Mouse (Mus musculus) embryonic facial prominence, embryonic 10.5 days (tissue): ENCODE measurements around the gene Kcna5. TPM values are rescaled to one million over a fixed set of nuclear protein-coding genes. Genes with fewer than 3 reads are reported as not detected.

Experiments used
- DNase-seq: peaks from one replicate; pipeline ENCODE4 v3.0.0-alpha.2; 2017; ENCODE audit warnings: low spot score
- H3K27ac ChIP-seq: fragments of 300-500 bp; sonication (generic); replicated peaks from 2 replicates; pipeline ENCODE4 v1.5.1; 2016; ENCODE audit warnings: mild to moderate bottlenecking
- H3K27me3 ChIP-seq: fragments of 300-500 bp; sonication (generic); replicated peaks from 2 replicates; pipeline ENCODE4 v1.6.1; 2016; ENCODE audit warnings: low read depth, mild to moderate bottlenecking; ENCODE audit not compliant: poor library complexity, severe bottlenecking
- H3K36me3 ChIP-seq: fragments of 300-500 bp; sonication (generic); replicated peaks from 2 replicates; pipeline ENCODE4 v1.6.1; 2016; ENCODE audit warnings: mild to moderate bottlenecking, moderate library complexity
- H3K4me1 ChIP-seq: fragments of 300-500 bp; sonication (generic); 2 replicates; pipeline ENCODE4 v1.6.1; 2016
- H3K4me3 ChIP-seq: fragments of 300-500 bp; sonication (generic); 2 replicates; pipeline ENCODE4 v1.5.1; 2016; ENCODE audit warnings: mild to moderate bottlenecking, moderate library complexity
- H3K9me3 ChIP-seq: fragments of 300-500 bp; sonication (generic); 2 replicates; pipeline ENCODE4 v1.6.1; 2016; ENCODE audit warnings: mild to moderate bottlenecking
- WGBS: fragments of 180-500 bp; shearing (Covaris S2); methylation state at CpG from one replicate; pipeline ENCODE4 v1.1.7; 2016; 5-methylcytosine and 5-hydroxymethylcytosine counted together
- polyA plus RNA-seq: library from polyadenylated mRNA; unstranded; fragments of >200 nt; fragmentation: Nextera tagmentation; extraction: Ambion mirVana; gene quantifications from 2 replicates; pipeline ENCODE4 v1.2.1, GENCODE M21; 2016

Gene Kcna5
- polyA plus RNA-seq: 3.6 and 4.0 TPM in 2 replicates

GRCm38 (mm10) chr6:126535208-126535910, at the start of gene Kcna5:
Kcna5 (minus strand) TSS chr6:126535412.
- Histone ChIP-seq H3K9me3 (no peaks in the 10 kb centered on the region), H3K27ac (peak within 1 kb of the TSS; percentile 75), H3K4me3 (peak within 1 kb of the TSS; percentile 47), H3K27me3 (peaks cover 38% of the 10 kb centered on the region), H3K36me3 (no peaks in the 10 kb centered on the region), H3K4me1 (peaks cover 59% of the 10 kb centered on the region)
- WGBS: 2% methylated on average over 15 of the region's 15 CpGs
- peak; percentile 70 for DNase-seq

GRCm38 (mm10) chr6:126583075-126583474, 47.9 kb upstream of the Kcna5 start:
- no peak overlapping the region for H3K27ac ChIP-seq
- DNase-seq: peak; percentile 46
- no peaks in the 10 kb centered on the region for H3K27me3 ChIP-seq
- no peak overlapping the region for H3K4me3 ChIP-seq
- no peaks in the 10 kb centered on the region for H3K36me3 ChIP-seq
- H3K4me1 ChIP-seq: peaks cover 19% of the 10 kb centered on the region
- 65% methylated on average over 7 of the region's 7 CpGs for WGBS
- no peaks in the 10 kb centered on the region for H3K9me3 ChIP-seq

GRCm38 (mm10) chr6:126581632-126582031, 46.4 kb upstream of the Kcna5 start:
- H3K27me3 ChIP-seq: no peaks in the 10 kb centered on the region
- H3K4me1 ChIP-seq: peaks cover 7% of the 10 kb centered on the region
- no peak overlapping the region for H3K27ac ChIP-seq
- WGBS: 87% methylated on average over 8 of the region's 8 CpGs
- no peak overlapping the region for H3K4me3 ChIP-seq
- no peaks in the 10 kb centered on the region for H3K9me3 ChIP-seq
- no peaks in the 10 kb centered on the region for H3K36me3 ChIP-seq
- no peak for DNase-seq

GRCm38 (mm10) chr6:126580571-126580970, 45.4 kb upstream of the Kcna5 start:
- Histone ChIP-seq H3K4me3 (no peak overlapping the region), H3K27ac (no peak overlapping the region), H3K36me3 (no peaks in the 10 kb centered on the region), H3K9me3 (no peaks in the 10 kb centered on the region), H3K27me3 (no peaks in the 10 kb centered on the region), H3K4me1 (peaks cover 2% of the 10 kb centered on the region; the same call in 1 of the 2 replicates)
- WGBS: 86% methylated on average over 3 of the region's 3 CpGs
- DNase-seq: no peak

GRCm38 (mm10) chr6:126577415-126577814, 42.2 kb upstream of the Kcna5 start:
- WGBS: 85% methylated on average over 3 of the region's 3 CpGs
- no peak for DNase-seq
- no peaks in the 10 kb centered on the region for H3K27me3 ChIP-seq

GRCm38 (mm10) chr6:126576566-126576965, 41.4 kb upstream of the Kcna5 start:
- H3K9me3 ChIP-seq: no peaks in the 10 kb centered on the region
- no peaks in the 10 kb centered on the region for H3K27me3 ChIP-seq
- DNase-seq: no peak
- no peak overlapping the region for H3K4me3 ChIP-seq
- 70% methylated on average over 1 of the region's 1 CpGs for WGBS
- no peaks in the 10 kb centered on the region for H3K36me3 ChIP-seq
- H3K4me1 ChIP-seq: no peaks in the 10 kb centered on the region
- no peak overlapping the region for H3K27ac ChIP-seq

More at GRCm38 (mm10) chr6:126577415-126577814, 42.2 kb upstream of the Kcna5 start:
- Histone ChIP-seq H3K9me3 (no peaks in the 10 kb centered on the region), H3K36me3 (no peaks in the 10 kb centered on the region), H3K27ac (no peak overlapping the region), H3K4me3 (no peak overlapping the region), H3K4me1 (no peaks in the 10 kb centered on the region)

GRCm38 (mm10) chr6:126574778-126575177, 39.6 kb upstream of the Kcna5 start:
- Histone ChIP-seq H3K36me3 (no peaks in the 10 kb centered on the region), H3K27ac (no peak overlapping the region), H3K4me3 (no peak overlapping the region), H3K27me3 (no peaks in the 10 kb centered on the region), H3K4me1 (no peaks in the 10 kb centered on the region), H3K9me3 (no peaks in the 10 kb centered on the region)
- WGBS: 80% methylated on average over 7 of the region's 7 CpGs
- no peak for DNase-seq

GRCm38 (mm10) chr6:126573021-126573420, 37.8 kb upstream of the Kcna5 start:
- Histone ChIP-seq H3K36me3 (no peaks in the 10 kb centered on the region), H3K4me3 (no peak overlapping the region), H3K4me1 (no peaks in the 10 kb centered on the region), H3K9me3 (no peaks in the 10 kb centered on the region), H3K27me3 (no peaks in the 10 kb centered on the region), H3K27ac (no peak overlapping the region)
- 88% methylated on average over 5 of the region's 5 CpGs for WGBS
- no peak for DNase-seq

GRCm38 (mm10) chr6:126569809-126570208, 34.6 kb upstream of the Kcna5 start:
- 0 out of 2 replicates have a peak, but pooled peaks cover 4% of the 10 kb centered on the region for H3K27me3 ChIP-seq
- WGBS: 83% methylated on average over 7 of the region's 7 CpGs
- H3K27ac ChIP-seq: no peak overlapping the region
- H3K36me3 ChIP-seq: no peaks in the 10 kb centered on the region
- no peak overlapping the region for H3K4me3 ChIP-seq
- no peaks in the 10 kb centered on the region for H3K9me3 ChIP-seq
- no peaks in the 10 kb centered on the region; the same call in 1 of the 2 replicates for H3K4me1 ChIP-seq
- no peak for DNase-seq

GRCm38 (mm10) chr6:126568046-126568830, 33.0 kb upstream of the Kcna5 start:
- WGBS: 83% methylated on average over 14 of the region's 14 CpGs
- no peak for DNase-seq
- Histone ChIP-seq H3K4me1 (no peaks in the 10 kb centered on the region; the same call in 1 of the 2 replicates), H3K9me3 (no peaks in the 10 kb centered on the region), H3K27ac (no peak overlapping the region), H3K4me3 (no peak overlapping the region), H3K27me3 (0 out of 2 replicates have a peak, but pooled peaks cover 4% of the 10 kb centered on the region), H3K36me3 (no peaks in the 10 kb centered on the region)

GRCm38 (mm10) chr6:126567326-126567725, 32.1 kb upstream of the Kcna5 start:
- Histone ChIP-seq H3K9me3 (no peaks in the 10 kb centered on the region), H3K27me3 (0 out of 2 replicates have a peak, but pooled peaks cover 4% of the 10 kb centered on the region), H3K4me3 (no peak overlapping the region), H3K4me1 (no peaks in the 10 kb centered on the region; the same call in 1 of the 2 replicates), H3K36me3 (no peaks in the 10 kb centered on the region), H3K27ac (no peak overlapping the region)
- 95% methylated on average over 9 of the region's 9 CpGs for WGBS
- DNase-seq: no peak

GRCm38 (mm10) chr6:126564376-126564775, 29.2 kb upstream of the Kcna5 start:
- H3K27ac ChIP-seq: no peak overlapping the region
- 64% methylated on average over 6 of the region's 6 CpGs for WGBS
- H3K4me1 ChIP-seq: peaks cover 14% of the 10 kb centered on the region
- no peaks in the 10 kb centered on the region for H3K36me3 ChIP-seq
- no peak overlapping the region for H3K4me3 ChIP-seq
- no peaks in the 10 kb centered on the region for H3K9me3 ChIP-seq
- DNase-seq: no peak
- 0 out of 2 replicates have a peak, but pooled peaks cover 4% of the 10 kb centered on the region for H3K27me3 ChIP-seq
